Mouse (Mus musculus) liver, adult 2 months (tissue): ENCODE measurements at regions not wholly inside any gene's neighbourhood (a gene's known extent, or its start where the extent isn't known, plus 50 kb on each side); places are given as distances from the start of the nearest gene placed in this dataset.

ENCODE experiments used
- DNase-seq: peaks from one replicate; pipeline ENCODE4 v3.0.0-alpha.2; 2011; ENCODE audit warnings: low read depth, low spot score; ENCODE audit errors: extremely low read depth
- H3K27ac ChIP-seq: fragments of 200-500 bp; replicated peaks from 2 replicates; pipeline ENCODE4 v1.5.1; 2012; ENCODE audit warnings: low read depth, mild to moderate bottlenecking, control low read depth, inconsistent platforms, low read length; ENCODE audit not compliant: insufficient read depth
- H3K27me3 ChIP-seq: fragments of 200-500 bp; 2 replicates; pipeline ENCODE4 v1.6.1; 2012; ENCODE audit warnings: mild to moderate bottlenecking, moderate library complexity, low read length, inconsistent platforms; ENCODE audit not compliant: control insufficient read depth, insufficient read depth
- H3K36me3 ChIP-seq: fragments of 200-500 bp; 2 replicates; pipeline ENCODE4 v1.6.1; 2012; ENCODE audit warnings: low read length, inconsistent platforms; ENCODE audit not compliant: control insufficient read depth, insufficient read depth
- H3K4me1 ChIP-seq: fragments of 200-500 bp; 2 replicates; pipeline ENCODE4 v1.6.1; 2011; ENCODE audit warnings: low read length; ENCODE audit not compliant: control insufficient read depth, insufficient read depth
- H3K4me3 ChIP-seq: fragments of 200-500 bp; 2 replicates; pipeline ENCODE4 v1.5.1; 2011; ENCODE audit warnings: low read depth, mild to moderate bottlenecking, control low read depth, low read length, moderate library complexity; ENCODE audit not compliant: insufficient read depth
- H3K79me2 ChIP-seq: fragments of 200-500 bp; 2 replicates; pipeline ENCODE4 v1.6.1; 2012; ENCODE audit warnings: inconsistent platforms, mild to moderate bottlenecking, low read length, moderate library complexity; ENCODE audit not compliant: control insufficient read depth, insufficient read depth
- H3K9ac ChIP-seq: fragments of 200-500 bp; 2 replicates; pipeline ENCODE4 v1.6.1; 2012; ENCODE audit warnings: low read depth, mild to moderate bottlenecking, control low read depth, inconsistent platforms, low read length
- CTCF ChIP-seq: fragments of 200-500 bp; IDR thresholded peaks from 2 replicates; pipeline ENCODE4 v1.5.1; 2011; ENCODE audit warnings: low read depth, low read length, control low read depth
- POLR2A ChIP-seq: fragments of 200-500 bp; IDR thresholded peaks from 2 replicates; pipeline ENCODE4 v1.6.1; 2011; ENCODE audit warnings: low read length, control low read depth; ENCODE audit not compliant: insufficient read depth; ENCODE audit errors: extremely low read depth
- WGBS: fragments of 180-500 bp; shearing (Covaris S2); methylation state at CpG from one replicate; pipeline ENCODE4 v1.1.7; 2018; 5-methylcytosine and 5-hydroxymethylcytosine counted together

DNA sequence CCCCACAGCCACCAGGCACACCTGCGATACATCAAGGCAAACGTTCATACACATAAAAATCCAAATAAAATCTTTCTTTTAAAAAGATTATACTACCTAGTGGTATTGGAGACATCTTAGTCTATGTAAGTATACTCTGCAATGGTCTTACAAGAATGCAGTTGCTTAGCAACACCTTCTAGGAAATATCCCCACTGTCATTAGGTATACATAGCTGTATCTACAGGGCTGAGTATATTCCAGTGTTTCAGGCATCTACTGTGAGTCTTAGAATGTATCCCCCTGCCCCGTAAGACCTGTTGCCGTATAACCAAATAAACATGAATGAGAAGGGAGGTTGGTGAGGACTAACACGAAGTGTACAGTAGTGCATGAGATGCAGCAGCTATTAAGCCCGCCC is 142.8 kb upstream of the Nabp1 start:
- no peak overlapping the region for H3K9ac ChIP-seq
- no peaks in the 10 kb centered on the region for H3K4me1 ChIP-seq
- no peak for DNase-seq
- H3K36me3 ChIP-seq: no peaks in the 10 kb centered on the region
- H3K4me3 ChIP-seq: no peak overlapping the region
- H3K79me2 ChIP-seq: no peaks in the 10 kb centered on the region
- WGBS: 82% methylated on average over 6 of the region's 6 CpGs
- H3K27ac ChIP-seq: no peak overlapping the region
- H3K27me3 ChIP-seq: no peaks in the 10 kb centered on the region
- TF ChIP-seq POLR2A (no peak), CTCF (no peak)

DNA sequence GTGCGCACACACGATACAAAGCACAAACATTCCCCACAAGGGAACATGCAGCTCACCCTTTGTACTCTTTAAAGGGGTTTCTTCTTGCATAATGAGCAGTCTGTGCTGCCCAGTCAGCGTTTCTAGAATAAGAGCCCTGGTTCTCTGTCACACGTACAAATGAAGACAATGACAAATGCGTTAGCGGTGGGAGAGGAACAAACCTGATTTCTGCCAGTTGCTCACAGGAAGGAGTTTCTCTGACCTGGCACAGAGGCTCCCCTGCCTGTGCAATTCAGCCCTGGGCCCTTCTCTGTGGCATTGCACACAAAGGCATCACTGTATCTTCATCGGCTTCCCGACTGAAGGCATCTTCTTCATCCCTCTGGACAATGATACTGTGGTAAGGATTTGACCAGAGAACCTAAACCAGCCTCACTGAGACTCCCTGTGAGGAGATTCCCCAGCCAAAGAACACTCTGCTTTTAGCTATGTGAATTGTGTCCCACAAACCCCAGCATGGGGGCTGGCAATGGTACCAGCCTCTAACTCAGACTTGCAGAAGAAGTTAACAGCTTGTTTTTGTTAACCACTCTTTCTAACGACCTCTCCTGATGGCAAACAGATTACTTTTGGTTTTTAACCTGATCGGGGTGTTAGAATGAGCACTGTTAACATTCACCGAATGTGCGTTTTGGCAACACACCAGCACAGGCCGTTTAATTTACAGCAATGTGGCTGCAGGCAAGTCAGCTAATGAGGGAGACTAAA is 139.5 kb upstream of the Nabp1 start:
- Histone ChIP-seq H3K27ac (no peak overlapping the region), H3K79me2 (no peaks in the 10 kb centered on the region), H3K36me3 (no peaks in the 10 kb centered on the region), H3K4me3 (no peak overlapping the region), H3K27me3 (no peaks in the 10 kb centered on the region), H3K4me1 (no peaks in the 10 kb centered on the region), H3K9ac (no peak overlapping the region)
- WGBS: 67% methylated on average over 13 of the region's 13 CpGs
- TF ChIP-seq CTCF (no peak), POLR2A (no peak)
- DNase-seq: no peak

DNA sequence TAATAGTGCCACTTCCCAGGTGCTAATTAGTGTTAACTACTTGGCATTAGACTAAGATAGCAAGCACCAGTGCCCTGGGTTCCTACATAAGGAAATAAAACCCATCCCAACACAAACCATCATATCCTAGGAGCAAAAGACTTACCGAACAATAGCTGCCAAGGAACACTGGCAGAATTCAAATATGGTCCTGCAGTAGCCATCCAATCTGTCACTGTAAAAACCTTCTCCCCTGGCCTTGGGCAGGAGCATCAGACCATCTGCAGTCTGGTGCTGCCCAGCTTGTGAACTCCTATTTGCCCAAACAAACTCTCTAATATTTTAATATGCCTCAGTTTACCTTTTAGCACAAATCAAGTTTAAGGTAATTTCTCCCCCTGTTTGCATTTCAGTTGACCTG is 137.9 kb upstream of the Nabp1 start:
- 100% methylated on average over 1 of the region's 1 CpGs for WGBS
- H3K9ac ChIP-seq: no peak overlapping the region

DNA sequence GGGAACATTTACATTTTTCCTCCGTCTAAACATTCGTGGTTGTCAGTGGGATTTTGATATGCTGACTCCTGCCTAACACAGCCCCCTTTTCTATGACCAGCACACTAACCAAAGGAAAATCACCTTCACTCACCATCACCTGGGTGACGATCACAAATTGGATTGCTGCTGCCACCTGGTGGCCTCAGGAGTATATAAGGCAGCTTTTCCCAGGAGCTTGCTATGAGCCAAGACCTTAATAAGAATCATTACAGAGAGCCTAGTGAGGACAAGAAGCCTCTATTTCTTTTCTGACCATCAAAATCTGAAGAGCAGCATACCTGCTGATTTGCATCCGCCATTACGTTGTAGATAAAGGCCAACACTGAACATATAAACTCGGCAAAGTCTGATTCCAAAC is 137.3 kb upstream of the Nabp1 start:
- Histone ChIP-seq H3K36me3 (no peaks in the 10 kb centered on the region), H3K79me2 (no peaks in the 10 kb centered on the region), H3K27ac (no peak overlapping the region), H3K4me3 (no peak overlapping the region), H3K27me3 (no peaks in the 10 kb centered on the region), H3K9ac (no peak overlapping the region), H3K4me1 (no peaks in the 10 kb centered on the region)
- DNase-seq: peak; percentile 35
- WGBS: 25% methylated on average over 6 of the region's 6 CpGs
- peak; percentile 70 for TF ChIP-seq CTCF
- TF ChIP-seq POLR2A: no peak

More for the DNA sequence above, 137.9 kb upstream of the Nabp1 start:
- Histone ChIP-seq H3K4me3 (no peak overlapping the region), H3K27me3 (no peaks in the 10 kb centered on the region), H3K79me2 (no peaks in the 10 kb centered on the region), H3K36me3 (no peaks in the 10 kb centered on the region), H3K4me1 (no peaks in the 10 kb centered on the region), H3K27ac (no peak overlapping the region)
- TF ChIP-seq CTCF (no peak), POLR2A (no peak)
- no peak for DNase-seq

DNA sequence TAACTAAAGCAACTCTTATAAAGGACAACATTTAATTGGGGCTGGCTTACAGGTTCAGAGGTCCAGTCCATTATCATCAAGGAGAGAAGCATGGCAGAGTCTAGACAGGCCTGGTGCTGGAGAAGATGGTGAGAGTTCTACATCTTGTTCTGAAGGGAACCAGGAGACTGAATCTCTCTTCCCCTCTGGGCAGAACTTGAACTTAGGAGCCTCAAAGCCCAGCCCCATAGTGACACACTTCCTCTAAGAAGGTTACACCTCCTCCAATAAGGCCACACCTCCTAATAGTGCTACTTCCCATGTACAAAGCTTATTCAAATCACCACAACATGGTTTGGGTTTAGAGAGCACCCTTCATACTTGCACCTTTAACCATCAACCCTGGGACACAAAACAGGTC is 136.5 kb upstream of the Nabp1 start:
- Histone ChIP-seq H3K4me3 (no peak overlapping the region), H3K9ac (no peak overlapping the region), H3K27ac (no peak overlapping the region), H3K4me1 (no peaks in the 10 kb centered on the region), H3K27me3 (no peaks in the 10 kb centered on the region), H3K79me2 (no peaks in the 10 kb centered on the region), H3K36me3 (no peaks in the 10 kb centered on the region)
- no peak for DNase-seq
- TF ChIP-seq POLR2A: no peak
- TF ChIP-seq CTCF: no peak

DNA sequence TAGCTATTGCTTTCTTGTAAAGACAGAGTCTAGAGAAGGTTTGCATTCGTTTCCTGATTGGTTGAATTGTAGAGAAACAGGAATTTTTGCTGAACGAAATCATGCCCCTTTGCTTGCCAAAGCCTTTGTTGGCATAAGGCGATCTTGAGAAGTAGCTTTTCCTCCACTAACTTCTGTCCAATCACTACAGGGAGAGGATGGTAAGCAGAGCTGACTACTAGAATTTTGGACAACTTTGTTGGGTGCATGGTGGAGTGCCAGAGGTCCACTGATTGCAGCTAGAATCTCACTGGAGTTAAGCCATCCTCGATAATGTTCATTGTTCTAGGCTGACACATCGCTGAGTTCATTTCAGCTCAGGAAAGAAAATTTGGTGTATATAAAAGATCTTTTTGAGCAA is 131.1 kb upstream of the Nabp1 start:
- TF ChIP-seq CTCF (no peak), POLR2A (no peak)
- H3K4me1 ChIP-seq: no peaks in the 10 kb centered on the region

More for the DNA sequence above, 131.1 kb upstream of the Nabp1 start:
- H3K79me2 ChIP-seq: no peaks in the 10 kb centered on the region
- no peak overlapping the region for H3K9ac ChIP-seq
- 79% methylated on average over 5 of the region's 5 CpGs for WGBS
- H3K27me3 ChIP-seq: no peaks in the 10 kb centered on the region
- no peak overlapping the region for H3K4me3 ChIP-seq
- H3K36me3 ChIP-seq: no peaks in the 10 kb centered on the region
- no peak for DNase-seq
- H3K27ac ChIP-seq: no peak overlapping the region
